Mouse (Mus musculus) forebrain, embryonic 15.5 days (tissue): ENCODE data around the gene Nat8. TPM values are rescaled to one million over a fixed set of nuclear protein-coding genes. Genes with fewer than 3 reads are reported as not detected.
"Not testable (repeated sequence)": the region's sequence is repeated elsewhere in the genome, so short reads cannot be mapped to it uniquely, and the experiment has no call there.

Experiments used
- ATAC-seq: fragments of 200-750 bp; cut with Nextera tagmentation; replicated peaks from 2 replicates; pipeline ENCODE4 v1.8.0; 2017; ENCODE audit warnings: mild to moderate bottlenecking, moderate TSS enrichment, moderate library complexity
- H3K27ac ChIP-seq: fragments of 300-500 bp; sonication (generic); replicated peaks from 2 replicates; pipeline ENCODE4 v1.5.1; 2015; ENCODE audit warnings: mild to moderate bottlenecking, inconsistent platforms
- H3K27me3 ChIP-seq: fragments of 300-500 bp; sonication (generic); 2 replicates; pipeline ENCODE4 v1.6.1; 2015; ENCODE audit warnings: inconsistent platforms
- H3K36me3 ChIP-seq: fragments of 300-500 bp; sonication (generic); 2 replicates; pipeline ENCODE4 v1.6.1; 2015; ENCODE audit warnings: mild to moderate bottlenecking, inconsistent platforms
- H3K4me1 ChIP-seq: fragments of 300-500 bp; sonication (generic); 2 replicates; pipeline ENCODE4 v1.6.1; 2015; ENCODE audit warnings: inconsistent platforms
- H3K4me2 ChIP-seq: fragments of 300-500 bp; sonication (generic); replicated peaks from 2 replicates; pipeline ENCODE4 v1.6.1; 2015; ENCODE audit warnings: mild to moderate bottlenecking, inconsistent platforms
- H3K4me3 ChIP-seq: fragments of 300-500 bp; sonication (generic); 2 replicates; pipeline ENCODE4 v1.5.1; 2015; ENCODE audit warnings: mild to moderate bottlenecking, inconsistent platforms
- H3K9ac ChIP-seq: fragments of 300-500 bp; sonication (generic); replicated peaks from 2 replicates; pipeline ENCODE4 v1.6.1; 2015; ENCODE audit warnings: mild to moderate bottlenecking, inconsistent platforms
- H3K9me3 ChIP-seq: fragments of 300-500 bp; sonication (generic); 2 replicates; pipeline ENCODE4 v1.6.1; 2016; ENCODE audit warnings: inconsistent platforms
- WGBS: fragments of 180-500 bp; shearing (Covaris S2); methylation state at CpG from one replicate; pipeline ENCODE4 v1.1.7; 2015; ENCODE audit warnings: mixed read lengths; 5-methylcytosine and 5-hydroxymethylcytosine counted together
- polyA plus RNA-seq: library from polyadenylated mRNA; unstranded; fragments of >200 nt; fragmentation: Nextera tagmentation; extraction: Ambion mirVana; gene quantifications from 2 replicates; pipeline ENCODE4 v1.2.1, GENCODE M21; 2015

Nat8 gene
- polyA plus RNA-seq, 1 experiment from 2014 or later, result not detected

DNA sequence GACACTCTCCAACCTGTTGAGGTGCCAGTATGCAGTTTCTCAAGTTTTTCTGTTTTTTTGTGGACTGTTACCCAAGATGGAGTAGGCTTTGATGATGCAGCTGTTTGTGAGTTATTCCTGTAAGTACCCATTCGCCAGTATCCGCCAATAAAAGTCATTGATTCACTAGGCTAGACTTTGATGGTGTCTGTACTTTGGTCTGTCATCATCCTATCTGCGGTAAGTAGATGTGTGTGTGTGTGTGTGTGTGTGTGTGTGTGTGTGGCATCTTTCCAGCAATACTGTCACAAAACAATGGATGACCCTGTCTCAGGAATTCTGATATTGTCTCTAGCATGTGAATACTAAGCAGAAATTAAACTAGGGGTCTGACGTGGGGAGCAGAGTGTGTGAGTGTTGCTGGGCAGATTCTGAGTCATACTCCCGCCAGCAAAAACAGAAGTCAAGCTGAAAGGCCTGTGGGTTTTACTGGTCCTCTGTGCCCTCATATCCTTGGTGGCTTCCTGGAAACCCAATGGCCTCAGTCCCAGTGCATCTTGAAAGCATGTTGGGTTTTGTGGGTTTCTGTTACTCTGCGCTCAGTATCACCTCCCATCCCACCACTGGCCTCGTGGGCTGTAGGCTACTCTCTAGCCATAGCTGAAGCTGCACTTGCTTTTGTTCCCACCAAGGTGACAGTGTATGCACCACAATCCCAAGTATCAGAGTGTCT, 19.3 kb upstream of the Nat8 start:
- Histone ChIP-seq H3K4me3 (no peak overlapping the region), H3K9ac (no peak overlapping the region), H3K27ac (no peak overlapping the region), H3K4me2 (no peak overlapping the region), H3K36me3 (no peaks in the 10 kb centered on the region), H3K9me3 (no peaks in the 10 kb centered on the region), H3K27me3 (no peaks in the 10 kb centered on the region), H3K4me1 (peaks cover 10% of the 10 kb centered on the region)
- WGBS, result 88% methylated on average over 7 of the region's 7 CpGs
- ATAC-seq, result no peak

DNA sequence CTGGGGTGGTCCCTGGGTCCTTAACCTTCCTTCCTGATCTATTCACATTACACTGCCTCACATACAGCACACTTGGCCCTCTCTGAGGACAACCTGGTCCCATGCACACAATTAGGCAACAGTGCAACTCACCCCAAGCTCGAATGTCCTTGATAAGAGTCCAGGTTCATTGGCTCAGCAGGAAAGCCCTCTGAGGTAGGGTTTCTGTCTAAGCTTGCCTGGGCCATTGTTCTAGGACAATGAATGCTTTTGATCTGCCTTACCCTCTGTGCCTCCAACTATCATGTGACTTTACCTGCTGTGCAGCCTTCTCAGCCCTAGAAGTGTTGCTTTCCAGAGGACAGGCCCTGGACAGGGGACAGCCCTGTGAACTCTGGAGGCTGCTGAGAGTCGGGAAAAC, 17.4 kb upstream of the Nat8 start:
- 8% methylated on average over 2 of the region's 2 CpGs for WGBS
- ATAC-seq, result no peak

DNA sequence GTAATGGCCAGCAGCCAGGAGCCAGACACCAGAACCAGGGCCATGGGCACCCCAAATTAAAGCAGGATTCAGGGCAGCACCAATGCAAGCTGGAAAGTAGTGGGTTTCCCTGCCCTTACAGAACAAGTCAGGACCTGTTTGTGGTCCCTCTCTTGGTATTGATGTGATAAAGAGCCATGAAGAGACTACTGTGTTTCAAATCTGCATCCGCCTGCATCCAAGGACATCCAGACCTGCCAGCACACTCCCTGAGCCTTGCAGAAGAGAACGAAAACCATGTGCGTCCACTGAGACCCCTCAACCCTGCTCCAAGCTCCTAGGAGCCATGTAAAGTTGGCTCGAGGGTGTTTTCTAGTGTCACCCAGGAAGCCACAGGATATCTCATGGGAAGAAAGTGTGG, 16.3 kb upstream of the Nat8 start:
- Histone ChIP-seq H3K36me3 (no peaks in the 10 kb centered on the region), H3K4me3 (no peak overlapping the region), H3K27me3 (no peaks in the 10 kb centered on the region), H3K9ac (no peak overlapping the region), H3K27ac (no peak overlapping the region), H3K4me1 (peaks cover 10% of the 10 kb centered on the region), H3K4me2 (no peak overlapping the region), H3K9me3 (no peaks in the 10 kb centered on the region)
- ATAC-seq, result no peak
- 92% methylated on average over 4 of the region's 4 CpGs for WGBS

More for the DNA sequence above, 17.4 kb upstream of the Nat8 start:
- Histone ChIP-seq H3K36me3 (no peaks in the 10 kb centered on the region), H3K4me3 (no peak overlapping the region), H3K9me3 (no peaks in the 10 kb centered on the region), H3K4me2 (no peak overlapping the region), H3K9ac (no peak overlapping the region), H3K4me1 (peaks cover 10% of the 10 kb centered on the region), H3K27me3 (no peaks in the 10 kb centered on the region), H3K27ac (no peak overlapping the region)

DNA sequence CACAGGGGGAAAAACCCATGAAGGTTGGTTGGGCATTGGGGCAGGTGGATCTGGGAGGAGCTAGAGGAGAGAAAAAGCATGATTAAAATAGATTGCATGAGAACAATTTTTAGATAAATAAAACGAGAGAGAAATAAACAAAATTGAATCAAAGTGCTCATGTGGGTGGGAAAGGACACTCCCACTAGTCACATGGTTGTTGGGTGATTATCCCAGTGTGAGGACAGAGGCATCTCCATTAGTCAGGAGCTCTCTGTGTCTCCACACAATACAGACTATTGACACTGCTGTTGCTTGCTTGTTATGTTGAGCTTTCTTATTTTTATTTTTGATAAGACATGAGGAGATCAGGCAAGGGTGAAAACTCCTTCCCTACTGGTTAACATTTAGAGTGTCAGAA, 15.0 kb upstream of the Nat8 start:
- Histone ChIP-seq H3K4me1 (peaks cover 10% of the 10 kb centered on the region), H3K4me2 (no peak overlapping the region), H3K9me3 (no peaks in the 10 kb centered on the region), H3K27me3 (no peaks in the 10 kb centered on the region), H3K36me3 (no peaks in the 10 kb centered on the region), H3K4me3 (no peak overlapping the region), H3K9ac (no peak overlapping the region), H3K27ac (no peak overlapping the region)
- 39% methylated on average over 1 of the region's 1 CpGs for WGBS
- no peak for ATAC-seq

DNA sequence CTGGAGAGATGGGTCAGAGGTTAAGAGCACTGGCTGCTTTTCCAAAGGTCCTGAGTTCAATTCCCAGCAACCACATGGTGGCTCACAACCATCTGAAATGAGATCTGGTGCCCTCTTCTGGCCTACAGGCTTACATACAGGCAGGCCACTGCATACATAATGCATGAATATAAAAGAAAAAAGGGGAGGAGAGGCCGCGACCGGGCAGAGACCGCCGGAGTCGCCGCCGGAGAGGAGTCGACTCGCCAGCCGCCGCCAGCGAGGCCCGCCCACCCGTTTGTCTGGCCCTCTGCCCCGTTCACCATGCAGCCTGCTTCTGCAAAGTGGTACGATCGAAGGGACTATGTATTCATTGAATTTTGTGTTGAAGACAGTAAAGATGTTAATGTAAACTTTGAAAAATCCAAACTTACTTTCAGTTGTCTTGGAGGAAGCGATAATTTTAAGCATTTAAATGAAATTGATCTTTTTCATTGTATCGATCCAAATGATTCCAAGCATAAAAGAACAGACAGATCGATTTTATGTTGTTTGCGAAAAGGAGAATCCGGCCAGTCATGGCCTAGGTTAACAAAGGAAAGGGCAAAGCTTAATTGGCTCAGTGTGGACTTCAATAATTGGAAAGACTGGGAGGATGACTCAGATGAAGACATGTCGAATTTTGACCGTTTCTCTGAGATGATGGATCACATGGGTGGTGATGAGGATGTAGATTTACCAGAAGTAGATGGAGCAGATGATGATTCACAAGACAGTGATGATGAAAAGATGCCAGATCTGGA, 12.0 kb upstream of the Nat8 start:
- 74% methylated on average over 25 of the region's 25 CpGs for WGBS
- not testable (repeated sequence) for ATAC-seq

DNA sequence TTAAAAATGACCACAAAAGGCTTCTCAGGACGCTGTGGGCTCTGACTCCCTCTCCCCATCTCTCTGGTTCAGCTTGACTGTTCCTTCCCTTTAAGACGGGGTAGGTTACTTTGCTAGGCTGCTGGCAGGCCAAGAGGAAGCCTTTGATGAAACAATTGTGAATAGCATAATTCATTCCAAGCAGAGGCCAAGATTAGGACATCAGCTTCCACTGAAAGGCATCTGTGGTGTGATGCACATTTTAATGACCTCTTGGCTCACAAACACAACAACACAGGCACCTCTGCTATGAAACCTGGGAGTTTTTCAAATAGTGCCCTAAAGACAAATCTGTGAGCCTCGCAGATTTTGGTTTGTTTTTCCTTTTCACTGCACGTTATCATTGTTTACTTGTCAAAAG, 8.1 kb upstream of the Nat8 start:
- Histone ChIP-seq H3K9me3 (no peaks in the 10 kb centered on the region), H3K4me1 (peaks cover 7% of the 10 kb centered on the region; the same call in 1 of the 2 replicates), H3K27me3 (no peaks in the 10 kb centered on the region), H3K27ac (no peak overlapping the region), H3K9ac (no peak overlapping the region), H3K36me3 (no peaks in the 10 kb centered on the region), H3K4me3 (no peak overlapping the region), H3K4me2 (no peak overlapping the region)
- ATAC-seq, result 0 out of 2 replicates have a peak, but pooled peaks have one; percentile 11
- WGBS, result 13% methylated on average over 4 of the region's 4 CpGs

More for the DNA sequence above, 12.0 kb upstream of the Nat8 start:
- H3K9me3 ChIP-seq, H3K4me2 ChIP-seq, H3K27ac ChIP-seq, H3K9ac ChIP-seq, H3K27me3 ChIP-seq, H3K36me3 ChIP-seq, H3K4me3 ChIP-seq: not testable (repeated sequence)
- H3K4me1 ChIP-seq, result peaks cover 10% of the 10 kb centered on the region

DNA sequence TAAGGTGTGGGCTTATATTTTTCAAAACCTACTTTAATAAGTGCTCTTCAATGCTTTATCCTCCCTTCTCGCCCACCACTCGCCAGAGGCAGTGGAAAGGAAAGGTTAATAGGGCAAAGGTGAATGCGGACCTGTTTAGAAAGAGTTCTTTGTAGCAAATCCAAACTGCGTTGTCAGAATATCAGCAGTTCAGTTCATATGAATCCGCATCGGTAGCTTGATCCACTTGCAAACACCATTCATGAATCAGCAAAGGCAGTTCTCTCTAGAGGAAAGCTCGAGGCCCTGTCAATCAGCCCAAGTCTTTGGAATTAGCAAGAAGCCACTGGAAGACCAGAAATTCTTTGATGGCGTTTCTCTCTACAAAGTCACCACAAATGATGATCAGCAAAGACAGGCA, 6.8 kb upstream of the Nat8 start:
- no peaks in the 10 kb centered on the region for H3K27me3 ChIP-seq
- H3K27ac ChIP-seq, result no peak overlapping the region
- no peak for ATAC-seq
- no peak overlapping the region for H3K4me3 ChIP-seq
- H3K9me3 ChIP-seq, result no peaks in the 10 kb centered on the region
- WGBS, result 25% methylated on average over 8 of the region's 8 CpGs
- H3K4me1 ChIP-seq, result peaks cover 7% of the 10 kb centered on the region; the same call in 1 of the 2 replicates
- H3K9ac ChIP-seq, result no peak overlapping the region
- H3K36me3 ChIP-seq, result no peaks in the 10 kb centered on the region
- no peak overlapping the region for H3K4me2 ChIP-seq

DNA sequence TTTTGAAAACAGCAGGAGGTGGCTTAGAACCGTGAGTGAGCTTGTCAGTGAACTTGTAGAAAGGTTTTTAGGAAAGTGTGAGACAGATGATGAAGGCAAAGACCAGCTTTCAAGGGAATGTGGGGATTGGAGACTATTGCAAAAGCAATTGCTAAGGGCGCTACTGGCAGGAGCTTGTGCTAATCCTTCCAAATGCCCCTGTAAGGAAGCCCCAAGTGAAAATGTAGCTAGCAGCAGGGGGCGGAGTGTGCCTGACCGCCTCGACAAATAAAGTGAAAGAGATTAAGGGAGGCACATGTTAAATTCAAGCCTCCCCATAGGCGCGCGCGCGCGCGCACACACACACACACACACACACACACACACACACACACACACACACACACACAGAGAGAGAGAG, 5.4 kb upstream of the Nat8 start:
- H3K4me2 ChIP-seq, H3K9ac ChIP-seq, ATAC-seq, H3K9me3 ChIP-seq, H3K4me1 ChIP-seq, H3K27me3 ChIP-seq, H3K4me3 ChIP-seq, H3K27ac ChIP-seq, H3K36me3 ChIP-seq: not testable (repeated sequence)
- WGBS, result 6% methylated on average over 12 of the region's 12 CpGs

DNA sequence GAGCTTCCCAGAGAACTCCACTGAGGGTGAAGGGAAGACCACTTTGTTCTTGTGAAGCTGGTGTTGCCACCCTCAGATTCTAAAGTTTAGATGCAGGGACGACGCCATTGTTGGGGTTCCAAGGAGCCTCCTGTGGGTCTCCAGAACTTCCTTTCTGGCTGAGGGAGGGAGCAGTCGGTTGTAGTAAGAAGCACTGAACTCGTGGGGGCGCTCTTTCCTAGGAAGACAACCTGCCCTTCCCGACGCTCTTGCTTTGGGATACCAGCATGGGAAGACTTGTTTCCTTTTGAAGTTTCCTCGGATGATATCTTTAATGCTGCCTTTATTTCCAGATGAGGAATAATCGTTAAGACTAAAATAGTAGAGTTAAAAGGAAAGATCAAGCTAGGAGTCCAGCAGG, 4.9 kb upstream of the Nat8 start:
- ATAC-seq, H3K27ac ChIP-seq, H3K4me2 ChIP-seq, H3K9ac ChIP-seq, H3K36me3 ChIP-seq, H3K4me3 ChIP-seq, H3K9me3 ChIP-seq, H3K4me1 ChIP-seq, H3K27me3 ChIP-seq: not testable (repeated sequence)
- whole genome bisulfite sequencing, result 14% methylated on average over 9 of the region's 9 CpGs

DNA sequence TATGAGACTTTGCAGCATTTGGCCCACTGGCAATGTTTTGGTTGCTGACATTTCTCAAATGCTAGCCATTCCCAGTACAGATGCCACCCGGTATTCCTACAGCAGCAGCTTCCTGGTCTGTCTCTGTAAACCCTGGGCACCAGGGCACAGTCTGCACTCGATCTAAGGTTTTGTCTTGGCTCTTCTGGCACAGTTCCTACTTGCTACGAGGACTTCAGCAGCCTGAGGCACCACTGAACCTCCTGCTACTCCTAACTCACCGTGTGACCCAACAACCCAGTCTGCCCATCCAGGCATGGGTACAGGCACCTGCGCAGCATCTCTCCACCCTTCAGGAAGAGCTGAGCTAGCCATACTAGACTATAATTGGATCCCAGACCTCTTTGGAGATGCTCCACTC, 4.2 kb upstream of the Nat8 start:
- not testable (repeated sequence) for H3K36me3 ChIP-seq

DNA sequence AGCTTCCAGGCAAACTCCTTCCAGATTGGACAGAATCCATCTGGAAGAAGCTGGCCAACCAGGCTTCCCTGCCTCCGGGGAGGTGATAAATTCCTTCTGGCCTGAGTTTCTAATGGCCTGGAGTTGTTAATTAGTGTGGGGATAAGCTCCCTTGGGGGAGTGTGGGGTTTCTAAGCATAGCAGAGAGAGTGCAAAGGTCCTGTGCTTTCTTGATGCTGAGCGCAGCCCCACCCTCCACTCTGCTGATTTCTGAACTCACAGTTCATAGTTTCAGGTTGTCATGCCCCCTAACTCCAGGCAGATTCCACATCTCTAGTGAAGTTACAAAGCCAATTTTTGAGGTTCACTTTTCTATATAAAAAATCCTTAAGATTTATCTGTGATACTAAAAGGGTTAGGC, 3.2 kb upstream of the Nat8 start:
- H3K4me1 ChIP-seq, H3K4me3 ChIP-seq, H3K4me2 ChIP-seq, ATAC-seq, H3K27me3 ChIP-seq, H3K9ac ChIP-seq, H3K9me3 ChIP-seq, H3K27ac ChIP-seq, H3K36me3 ChIP-seq: not testable (repeated sequence)
- WGBS, result 65% methylated on average over 1 of the region's 2 CpGs

More for the DNA sequence above, 4.2 kb upstream of the Nat8 start:
- H3K4me1 ChIP-seq, H3K27me3 ChIP-seq, H3K9me3 ChIP-seq, H3K4me3 ChIP-seq, H3K4me2 ChIP-seq, H3K9ac ChIP-seq, H3K27ac ChIP-seq, ATAC-seq: not testable (repeated sequence)
- WGBS, result 73% methylated on average over 5 of the region's 5 CpGs

DNA sequence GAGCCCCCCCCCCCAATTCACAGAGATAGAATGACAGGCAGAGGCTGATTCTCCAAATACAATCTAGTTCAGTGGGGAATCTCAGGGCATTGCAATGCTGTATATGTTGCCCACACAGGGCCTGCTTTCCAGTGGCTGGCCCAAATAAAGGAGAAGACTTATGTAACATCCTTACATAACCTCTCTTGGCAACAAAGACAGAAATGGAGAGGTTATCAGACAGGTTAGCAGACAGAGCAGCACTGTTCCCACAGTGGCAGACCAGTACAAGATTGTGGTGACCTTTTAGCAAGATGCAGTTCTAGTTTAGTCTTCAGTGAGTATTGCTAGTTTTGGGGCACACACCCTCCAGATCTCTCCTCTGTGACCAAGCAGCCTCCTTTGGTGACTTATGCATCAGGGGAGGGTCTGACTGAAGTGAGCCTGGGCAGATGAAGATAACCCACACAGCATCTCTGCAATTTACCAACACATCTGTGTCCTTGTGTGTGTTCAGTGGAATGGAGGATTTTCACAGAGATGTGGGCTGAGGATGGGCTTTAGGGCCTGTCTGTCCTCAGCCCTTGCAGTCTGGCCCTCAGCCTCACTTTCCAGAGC, 2.7 kb upstream of the Nat8 start:
- H3K4me1 ChIP-seq, H3K27me3 ChIP-seq, H3K36me3 ChIP-seq, H3K9ac ChIP-seq, H3K27ac ChIP-seq, ATAC-seq, H3K9me3 ChIP-seq, H3K4me2 ChIP-seq, H3K4me3 ChIP-seq: not testable (repeated sequence)
